Mouse (Mus musculus): ENCODE results near the gene F8a. TPM values are rescaled to one million over a fixed set of nuclear protein-coding genes. Genes with fewer than 3 reads are reported as not detected.
"Not testable (repeated sequence)": the region's sequence is repeated elsewhere in the genome, so short reads cannot be mapped to it uniquely, and the experiment has no call there.

Gene F8a
- polyA plus RNA-seq (2012): 0.45 and 0.53 TPM in 2 replicates

DNA sequence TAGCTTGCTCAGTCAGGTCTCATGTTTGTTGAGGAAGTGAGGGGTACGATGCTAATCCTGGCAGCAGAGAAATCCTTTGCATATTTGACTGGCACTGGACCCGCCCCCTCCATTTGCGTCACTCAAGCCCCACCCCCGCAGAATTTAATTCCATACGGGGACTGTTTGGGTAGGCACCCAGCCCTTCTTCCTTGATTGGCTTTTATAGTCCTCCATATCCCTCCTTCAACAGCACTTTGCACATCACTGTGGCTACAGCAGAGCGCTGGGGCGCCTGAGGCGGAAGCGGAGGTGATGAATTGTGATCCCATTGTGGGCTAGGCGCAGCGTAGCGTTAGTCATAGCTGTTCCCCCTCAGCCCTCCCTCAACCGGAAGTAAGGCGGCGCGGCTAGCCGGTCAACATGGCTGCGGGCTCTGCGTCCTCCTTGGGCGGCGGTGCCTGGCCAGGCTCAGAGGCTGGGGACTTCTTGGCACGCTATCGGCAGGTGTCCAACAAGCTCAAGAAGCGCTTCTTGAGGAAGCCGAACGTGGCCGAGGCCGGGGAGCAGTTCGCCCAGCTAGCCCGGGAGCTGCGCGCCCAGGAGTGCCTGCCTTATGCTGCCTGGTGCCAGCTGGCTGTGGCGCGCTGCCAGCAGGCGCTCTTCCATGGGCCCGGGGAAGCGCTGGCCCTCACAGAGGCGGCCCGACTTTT is at the start of gene F8a:
Gene F8a (plus strand): TSS at position 378 of the 692 bp plus-strand sequence.
- Histone ChIP-seq H3K36me3 (ENCODE audit: control insufficient read depth) (no peaks in the 10 kb centered on the region), H3K4me3 (replicated peaks) (peak within 1 kb of the TSS; percentile 71), H3K9me3 (ENCODE audit: control insufficient read depth, low read length) (peaks cover 8% of the 10 kb centered on the region), H3K4me1 (ENCODE audit: control insufficient read depth) (peaks cover 12% of the 10 kb centered on the region), H3K27me3 (ENCODE audit: control insufficient read depth) (peaks cover 14% of the 10 kb centered on the region)
- TF ChIP-seq GATA1 (IDR thresholded peaks at IDR 0.05; ENCODE audit: low read length) (no peak), TAL1 (IDR thresholded peaks at IDR 0.05; ENCODE audit: low read length) (no peak)

DNA sequence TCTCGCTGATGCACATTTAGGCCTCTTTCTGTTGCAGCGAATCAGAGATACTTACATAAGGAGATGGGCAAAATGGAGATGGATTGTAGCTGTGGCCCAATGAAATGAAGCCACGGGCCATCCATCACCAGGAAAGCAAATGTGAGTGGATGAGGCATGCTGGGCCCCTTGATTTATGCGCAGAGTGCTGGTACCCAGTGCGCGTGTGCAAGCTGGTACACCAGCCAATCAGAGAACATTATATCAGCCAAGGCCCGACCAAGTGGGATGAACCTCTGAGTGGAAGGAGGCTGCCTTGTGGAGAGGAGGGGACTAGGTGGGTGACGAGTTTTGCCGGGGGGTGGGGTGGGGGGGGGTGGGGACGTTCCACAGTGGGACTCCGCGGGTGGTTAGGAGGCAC is 36.2 kb upstream of the F8a start, which contains the start of gene Xlr3b:
Gene Xlr3b (plus strand): TSS at position 274 of the 400 bp plus-strand sequence.
- H3K36me3 ChIP-seq (ENCODE audit: control insufficient read depth); H3K4me3 ChIP-seq (replicated peaks); H3K9me3 ChIP-seq (ENCODE audit: control insufficient read depth, low read length); H3K4me1 ChIP-seq (ENCODE audit: control insufficient read depth); H3K27me3 ChIP-seq (ENCODE audit: control insufficient read depth): not testable (repeated sequence)

DNA sequence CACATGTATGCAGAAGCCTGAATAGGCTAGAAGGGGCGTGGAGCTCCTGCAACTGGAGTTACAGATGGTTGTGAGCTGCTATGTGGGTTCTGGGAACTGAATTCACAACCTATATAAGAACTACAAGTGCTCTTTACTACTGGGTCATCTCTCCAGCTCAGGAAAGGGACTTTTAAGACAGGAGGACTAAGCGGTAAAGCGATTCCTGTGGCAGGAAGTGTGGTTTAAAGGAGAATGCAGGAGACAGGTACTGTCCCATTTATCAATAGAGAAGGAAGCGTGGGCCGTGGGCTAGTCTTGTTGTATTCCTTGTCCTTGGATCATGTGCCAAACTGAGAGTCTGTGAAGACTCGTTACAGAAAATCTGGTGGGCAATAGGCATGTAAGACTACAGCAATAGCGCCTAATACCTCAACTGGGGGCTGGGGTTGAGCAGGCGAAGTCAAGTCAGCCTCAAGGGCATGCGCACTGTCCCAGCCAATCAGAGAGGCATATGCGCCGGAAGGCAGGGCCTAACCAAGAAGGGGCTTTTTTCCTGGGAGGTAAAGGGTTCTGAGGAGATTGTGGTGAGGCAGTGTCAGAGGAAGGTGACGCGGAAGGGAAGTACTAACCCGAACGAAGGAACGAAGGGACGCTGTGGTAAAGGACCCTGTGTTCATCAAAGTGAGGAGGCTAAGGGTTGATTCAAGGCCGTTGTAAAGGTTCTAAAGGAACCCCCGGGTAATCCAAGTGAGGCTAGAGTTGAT is 14.1 kb upstream of the F8a start, which contains the start of gene Xlr4b:
Gene Xlr4b (plus strand): TSS at position 515 of the 746 bp plus-strand sequence.
- H3K9me3 ChIP-seq (ENCODE audit: control insufficient read depth, low read length); H3K4me1 ChIP-seq (ENCODE audit: control insufficient read depth); H3K4me3 ChIP-seq (replicated peaks); H3K27me3 ChIP-seq (ENCODE audit: control insufficient read depth); H3K36me3 ChIP-seq (ENCODE audit: control insufficient read depth): not testable (repeated sequence)

DNA sequence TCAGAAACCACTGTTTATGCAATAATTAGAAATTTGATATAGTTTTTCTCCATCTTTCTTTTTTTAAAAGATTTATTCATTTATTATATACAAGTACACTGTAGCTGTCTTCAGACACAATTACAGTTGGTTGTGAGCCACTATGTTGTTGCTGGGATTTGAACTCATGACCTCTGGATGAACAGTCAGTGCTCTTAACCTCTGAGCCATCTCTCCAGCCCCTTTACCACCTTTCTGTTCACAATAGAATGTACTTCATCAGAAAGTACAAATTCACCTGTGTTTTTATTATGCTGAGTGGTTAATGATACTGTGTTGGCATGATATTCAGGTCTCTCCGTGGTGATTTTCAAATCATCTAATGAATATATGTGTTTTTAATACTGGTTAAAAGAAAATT is 2.7 kb upstream of the F8a start:
- Histone ChIP-seq H3K27me3 (ENCODE audit: control insufficient read depth) (peaks cover 14% of the 10 kb centered on the region), H3K4me1 (ENCODE audit: control insufficient read depth) (peaks cover 12% of the 10 kb centered on the region), H3K4me3 (replicated peaks) (no peak overlapping the region), H3K36me3 (ENCODE audit: control insufficient read depth) (no peaks in the 10 kb centered on the region), H3K9me3 (ENCODE audit: control insufficient read depth, low read length) (peaks cover 8% of the 10 kb centered on the region)
- TF ChIP-seq GATA1 (IDR thresholded peaks at IDR 0.05; ENCODE audit: low read length) (no peak), TAL1 (IDR thresholded peaks at IDR 0.05; ENCODE audit: low read length) (no peak)

DNA sequence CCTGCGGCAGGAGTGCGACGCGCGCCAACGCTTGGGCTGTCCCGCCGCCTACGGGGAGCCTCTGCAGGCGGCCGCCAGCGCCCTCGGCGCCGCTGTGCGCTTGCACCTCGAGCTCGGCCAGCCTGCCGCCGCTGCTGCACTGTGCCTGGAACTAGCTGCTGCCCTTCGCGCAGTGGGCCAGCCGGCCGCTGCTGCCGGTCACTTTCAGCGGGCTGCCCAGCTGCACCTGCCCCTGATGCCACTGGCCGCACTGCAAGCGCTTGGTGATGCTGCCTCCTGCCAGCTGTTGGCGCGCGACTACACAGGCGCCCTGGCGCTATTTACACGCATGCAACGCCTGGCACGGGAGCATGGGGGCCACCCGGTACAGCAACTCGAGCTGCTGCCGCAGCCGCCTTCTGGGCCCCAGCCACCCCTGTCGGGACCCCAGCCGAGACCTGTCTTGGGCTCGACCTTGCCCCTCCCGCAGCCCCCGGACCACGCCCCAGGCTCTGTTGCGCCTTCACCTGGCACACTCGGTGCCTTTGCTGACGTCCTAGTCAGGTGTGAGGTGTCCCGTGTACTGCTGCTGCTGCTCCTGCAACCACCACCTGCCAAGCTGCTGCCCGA is 619 bp downstream of the F8a start:
- Histone ChIP-seq H3K36me3 (ENCODE audit: control insufficient read depth) (no peaks in the 10 kb centered on the region), H3K27me3 (ENCODE audit: control insufficient read depth) (peaks cover 14% of the 10 kb centered on the region), H3K9me3 (ENCODE audit: control insufficient read depth, low read length) (peaks cover 8% of the 10 kb centered on the region), H3K4me3 (replicated peaks) (peak overlapping the region; percentile 71), H3K4me1 (ENCODE audit: control insufficient read depth) (peaks cover 12% of the 10 kb centered on the region)
- TF ChIP-seq GATA1 (IDR thresholded peaks at IDR 0.05; ENCODE audit: low read length) (no peak), TAL1 (IDR thresholded peaks at IDR 0.05; ENCODE audit: low read length) (no peak)

DNA sequence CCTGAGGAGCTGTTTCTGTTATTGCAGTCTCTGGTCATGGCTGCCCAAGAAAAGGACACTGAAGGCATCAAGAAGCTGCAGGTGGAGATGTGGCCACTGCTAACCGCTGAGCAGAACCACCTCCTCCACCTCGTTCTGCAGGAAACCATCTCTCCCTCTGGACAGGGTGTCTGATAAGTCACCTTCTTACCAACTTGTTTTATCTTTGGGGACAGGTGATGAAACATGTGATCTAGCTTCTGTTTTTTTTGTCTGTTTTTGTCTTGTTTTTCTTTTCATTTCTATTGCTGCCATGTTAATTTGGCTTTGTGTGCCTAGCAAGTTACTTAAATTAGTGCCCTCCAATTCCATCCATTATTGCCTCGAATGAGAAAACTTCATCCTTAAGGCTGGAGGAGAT is 1.2 kb downstream of the F8a start:
- Histone ChIP-seq H3K36me3 (ENCODE audit: control insufficient read depth) (no peaks in the 10 kb centered on the region), H3K4me3 (replicated peaks) (peak overlapping the region; percentile 71), H3K27me3 (ENCODE audit: control insufficient read depth) (peaks cover 14% of the 10 kb centered on the region), H3K4me1 (ENCODE audit: control insufficient read depth) (peaks cover 12% of the 10 kb centered on the region), H3K9me3 (ENCODE audit: control insufficient read depth, low read length) (peaks cover 8% of the 10 kb centered on the region)
- TF ChIP-seq GATA1 (IDR thresholded peaks at IDR 0.05; ENCODE audit: low read length) (no peak), TAL1 (IDR thresholded peaks at IDR 0.05; ENCODE audit: low read length) (no peak)

DNA sequence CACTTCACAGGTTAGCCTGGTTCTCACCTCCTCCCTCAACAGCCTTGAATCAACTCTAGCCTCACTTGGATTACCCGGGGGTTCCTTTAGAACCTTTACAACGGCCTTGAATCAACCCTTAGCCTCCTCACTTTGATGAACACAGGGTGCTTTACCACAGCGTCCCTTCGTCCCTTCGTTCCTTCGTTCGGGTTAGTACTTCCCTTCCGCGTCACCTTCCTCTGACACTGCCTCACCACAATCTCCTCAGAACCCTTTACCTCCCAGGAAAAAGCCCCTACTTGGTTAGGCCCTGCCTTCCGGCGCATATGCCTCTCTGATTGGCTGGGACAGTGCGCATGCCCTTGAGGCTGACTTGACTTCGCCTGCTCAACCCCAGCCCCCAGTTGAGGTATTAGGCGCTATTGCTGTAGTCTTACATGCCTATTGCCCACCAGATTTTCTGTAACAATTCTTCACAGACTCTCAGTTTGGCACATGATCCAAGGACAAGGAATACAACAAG is 14.8 kb downstream of the F8a start, which contains the start of gene Xlr4c:
Gene Xlr4c (minus strand): TSS at position 310 of the 505 bp plus-strand sequence.
- H3K36me3 ChIP-seq (ENCODE audit: control insufficient read depth); H3K4me1 ChIP-seq (ENCODE audit: control insufficient read depth); H3K4me3 ChIP-seq (replicated peaks); H3K9me3 ChIP-seq (ENCODE audit: control insufficient read depth, low read length); H3K27me3 ChIP-seq (ENCODE audit: control insufficient read depth): not testable (repeated sequence)

DNA sequence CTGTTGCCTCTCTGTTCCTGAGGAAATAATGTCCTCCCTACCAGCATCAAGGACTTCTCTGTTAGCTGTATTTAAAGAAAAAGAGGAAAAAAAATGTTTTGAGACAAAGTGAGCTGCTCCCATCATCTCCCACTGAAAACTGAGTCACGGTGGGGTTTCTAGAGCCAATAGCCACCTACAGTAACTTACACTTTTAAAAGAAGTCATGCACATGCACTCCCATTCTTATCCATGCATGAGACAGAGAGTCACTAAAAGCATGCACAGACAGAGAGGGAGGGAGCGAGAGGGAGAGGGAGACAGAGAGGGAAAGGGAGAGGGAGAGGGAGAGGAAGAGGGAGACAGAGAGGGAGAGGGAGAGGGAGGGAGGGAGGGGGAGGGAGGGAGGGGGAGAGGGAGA is 34.3 kb downstream of the F8a start:
- H3K4me3 ChIP-seq (replicated peaks); H3K9me3 ChIP-seq (ENCODE audit: control insufficient read depth, low read length); H3K4me1 ChIP-seq (ENCODE audit: control insufficient read depth); H3K27me3 ChIP-seq (ENCODE audit: control insufficient read depth); H3K36me3 ChIP-seq (ENCODE audit: control insufficient read depth): not testable (repeated sequence)

DNA sequence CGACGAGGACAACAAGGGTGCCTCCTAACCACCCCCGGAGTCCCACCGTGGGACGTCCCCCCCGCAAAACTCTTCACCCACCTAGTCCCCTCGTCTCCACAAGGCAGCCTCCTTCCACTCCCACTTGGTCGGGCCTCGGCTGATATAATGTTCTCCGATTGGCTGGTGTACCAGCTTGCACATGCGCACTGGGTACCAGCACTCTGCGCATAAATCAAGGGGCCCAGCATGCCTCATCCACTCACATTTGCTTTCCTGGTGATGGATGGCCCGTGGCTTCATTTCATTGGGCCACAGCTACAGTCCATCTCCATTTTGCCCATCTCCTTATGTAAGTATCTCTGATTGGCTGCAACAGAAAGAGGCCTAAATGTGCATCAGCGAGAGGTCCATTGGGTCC is 37.2 kb downstream of the F8a start, which contains the start of gene Xlr3c:
Gene Xlr3c (minus strand): TSS at position 121 of the 400 bp plus-strand sequence.
- not testable (repeated sequence) for H3K4me1 ChIP-seq (ENCODE audit: control insufficient read depth); H3K9me3 ChIP-seq (ENCODE audit: control insufficient read depth, low read length); H3K36me3 ChIP-seq (ENCODE audit: control insufficient read depth); H3K27me3 ChIP-seq (ENCODE audit: control insufficient read depth); H3K4me3 ChIP-seq (replicated peaks)

Other genes starting within 250 kb of the F8a start
- gene Zfp185, start 241.0 kb upstream of the F8a start, polyA plus RNA-seq (2012): 0.01 TPM in 1 of 2 replicates, not detected in the other
- not detected in 2 replicates for gene Pnma5, start 191.2 kb upstream of the F8a start, polyA plus RNA-seq (2012)
- not detected in 2 replicates for gene Pnma3, start 163.5 kb upstream of the F8a start, polyA plus RNA-seq (2012)
- gene Xlr4a, start 145.8 kb upstream of the F8a start, polyA plus RNA-seq (2012): not detected in 2 replicates
- gene Xlr3a, start 131.2 kb upstream of the F8a start, polyA plus RNA-seq (2012): not detected in 2 replicates
- gene Gm14685, start 111.2 kb upstream of the F8a start, polyA plus RNA-seq (2012): not detected in 2 replicates
- gene Xlr5b, start 79.5 kb upstream of the F8a start, polyA plus RNA-seq (2012): not detected in 2 replicates
- not detected in 2 replicates for gene DXBay18, start 78.8 kb upstream of the F8a start, polyA plus RNA-seq (2012)
- not detected in 2 replicates for gene Spin2d, start 51.3 kb upstream of the F8a start, polyA plus RNA-seq (2012)
- gene Xlr3b, start 36.1 kb upstream of the F8a start, polyA plus RNA-seq (2012): not detected in 2 replicates
- not detected in 2 replicates for gene Xlr4b, start 14.0 kb upstream of the F8a start, polyA plus RNA-seq (2012)
- gene Xlr4c, start 14.8 kb downstream of the F8a start, polyA plus RNA-seq (2012): 0.19 TPM in 1 of 2 replicates, not detected in the other
- gene Xlr3c, start 37.1 kb downstream of the F8a start, polyA plus RNA-seq (2012): not detected in 2 replicates
- gene Xlr5a, start 64.7 kb downstream of the F8a start, polyA plus RNA-seq (2012): not detected in 2 replicates
- gene Xlr5c, start 64.7 kb downstream of the F8a start, polyA plus RNA-seq (2012): not detected in 2 replicates
- not detected in 2 replicates for gene Gm45015, start 108.5 kb downstream of the F8a start, polyA plus RNA-seq (2012)
- gene Zfp275, start 114.3 kb downstream of the F8a start, polyA plus RNA-seq (2012): 0.01 and 0.02 TPM in 2 replicates
- not detected in 2 replicates for gene Gm18336, start 170.4 kb downstream of the F8a start, polyA plus RNA-seq (2012)
- gene Zfp92, start 182.8 kb downstream of the F8a start, polyA plus RNA-seq (2012): not detected in 2 replicates
- gene Trex2, start 207.1 kb downstream of the F8a start, polyA plus RNA-seq (2012): not detected in 2 replicates
- gene Haus7, start 230.8 kb downstream of the F8a start, polyA plus RNA-seq (2012): 0.72 and 1.1 TPM in 2 replicates

All from erythroblast, embryonic 14.5 days (primary cell).